Mouse (Mus musculus): ENCODE measurements around the gene Ccdc27.

Ccdc27 gene

GRCm38 (mm10) chr4:154042577-154042976, at the start of gene Ccdc27:
Ccdc27 (minus strand) TSS chr4:154042677.
- no peak for DNase-seq (ENCODE audit: low spot score)

- no peak for DNase-seq (ENCODE audit: low spot score)
These were observed 48.9 kb upstream of the Ccdc27 start for GRCm38 (mm10) chr4:154091356-154091755.

- DNase-seq (ENCODE audit: low spot score), result no peak
These were observed 46.7 kb upstream of the Ccdc27 start for GRCm38 (mm10) chr4:154089205-154089604.

GRCm38 (mm10) chr4:154086436-154086835, 44.0 kb upstream of the Ccdc27 start:
- DNase-seq (ENCODE audit: low spot score), result no peak

- no peak for DNase-seq (ENCODE audit: low spot score)
These were observed 43.4 kb upstream of the Ccdc27 start for GRCm38 (mm10) chr4:154085856-154086255.

GRCm38 (mm10) chr4:154081974-154082373, 39.5 kb upstream of the Ccdc27 start:
- DNase-seq (ENCODE audit: low spot score), result no peak

GRCm38 (mm10) chr4:154081021-154081420, 38.5 kb upstream of the Ccdc27 start:
- no peak for DNase-seq (ENCODE audit: low spot score)

- DNase-seq (ENCODE audit: low spot score), result no peak
These were observed 37.7 kb upstream of the Ccdc27 start for GRCm38 (mm10) chr4:154080211-154080610.

GRCm38 (mm10) chr4:154071941-154072340, 29.5 kb upstream of the Ccdc27 start:
- no peak for DNase-seq (ENCODE audit: low spot score)

- DNase-seq (ENCODE audit: low spot score), result no peak
These were observed 29.0 kb upstream of the Ccdc27 start for GRCm38 (mm10) chr4:154071521-154071920.

- DNase-seq (ENCODE audit: low spot score), result peak; percentile 42
These were observed 28.4 kb upstream of the Ccdc27 start for GRCm38 (mm10) chr4:154070896-154071295.

GRCm38 (mm10) chr4:154064827-154065773, 22.6 kb upstream of the Ccdc27 start:
- peak; percentile 64 for DNase-seq (ENCODE audit: low spot score)

GRCm38 (mm10) chr4:154057696-154058095, 15.2 kb upstream of the Ccdc27 start:
- no peak for DNase-seq (ENCODE audit: low spot score)

- DNase-seq (ENCODE audit: low spot score), result no peak
These were observed 14.2 kb upstream of the Ccdc27 start for GRCm38 (mm10) chr4:154056661-154057060.

GRCm38 (mm10) chr4:154056046-154056445, 13.6 kb upstream of the Ccdc27 start:
- no peak for DNase-seq (ENCODE audit: low spot score)

GRCm38 (mm10) chr4:154055482-154055881, 13.0 kb upstream of the Ccdc27 start:
- DNase-seq (ENCODE audit: low spot score), result no peak

- no peak for DNase-seq (ENCODE audit: low spot score)
These were observed 10.6 kb upstream of the Ccdc27 start for GRCm38 (mm10) chr4:154053065-154053464.

- DNase-seq (ENCODE audit: low spot score), result no peak
These were observed 8.9 kb upstream of the Ccdc27 start for GRCm38 (mm10) chr4:154051401-154051800.

- no peak for DNase-seq (ENCODE audit: low spot score)
These were observed 3.4 kb upstream of the Ccdc27 start for GRCm38 (mm10) chr4:154045837-154046236.

GRCm38 (mm10) chr4:154037123-154037522, 5.4 kb downstream of the Ccdc27 start:
- no peak for DNase-seq (ENCODE audit: low spot score)

- DNase-seq (ENCODE audit: low spot score), result no peak
These were observed 13.8 kb downstream of the Ccdc27 start for GRCm38 (mm10) chr4:154028646-154029045.

GRCm38 (mm10) chr4:154028066-154028465, 14.4 kb downstream of the Ccdc27 start:
- DNase-seq (ENCODE audit: low spot score), result no peak

GRCm38 (mm10) chr4:154026441-154026761, 16.1 kb downstream of the Ccdc27 start:
- no peak for DNase-seq (ENCODE audit: low spot score)

Data from MN1 (cell line).